Mouse (Mus musculus): ENCODE results near the gene Susd3.

GRCm38 (mm10) chr13:49181411-49181984 is 67.0 kb downstream of the Susd3 start:
- no peak for TF ChIP-seq CTCF (IDR thresholded peaks at IDR 0.05; ENCODE audit: borderline replicate concordance, control insufficient read depth, extremely low read depth, insufficient read depth, low read length, poor library complexity)
- TF ChIP-seq POLR2A (IDR thresholded peaks at IDR 0.05; ENCODE audit: control insufficient read depth, extremely low read depth, insufficient read depth, low read length, poor library complexity): no peak
